Mouse (Mus musculus) cortical plate, adult 2 months (tissue): ENCODE measurements around the gene Abhd12. TPM values are rescaled to one million over a fixed set of nuclear protein-coding genes. Genes with fewer than 3 reads are reported as not detected.

Source experiments
- H3K27ac ChIP-seq: fragments of 200-500 bp; 2 replicates; pipeline ENCODE4 v1.5.1; 2012; ENCODE audit warnings: low read length, control low read depth, inconsistent platforms; ENCODE audit not compliant: insufficient read depth
- H3K4me1 ChIP-seq: fragments of 200-500 bp; 2 replicates; pipeline ENCODE4 v1.6.1; 2011; ENCODE audit warnings: low read length; ENCODE audit not compliant: control insufficient read depth, insufficient read depth
- H3K4me3 ChIP-seq: fragments of 200-500 bp; 2 replicates; pipeline ENCODE4 v1.5.1; 2011; ENCODE audit warnings: mild to moderate bottlenecking, low read length, control low read depth; ENCODE audit not compliant: insufficient read depth
- CTCF ChIP-seq: fragments of 200-500 bp; IDR thresholded peaks from 2 replicates; pipeline ENCODE4 v1.5.1; 2011; ENCODE audit warnings: mild to moderate bottlenecking, control low read depth, low read length; ENCODE audit not compliant: insufficient read depth; ENCODE audit errors: extremely low read depth
- POLR2A ChIP-seq: fragments of 200-500 bp; IDR thresholded peaks from 2 replicates; pipeline ENCODE4 v1.6.1; 2011; ENCODE audit warnings: mild to moderate bottlenecking, low read length, control low read depth; ENCODE audit not compliant: insufficient read depth; ENCODE audit errors: extremely low read depth
- polyA plus RNA-seq: library from polyadenylated mRNA; depleted of rRNA; stranded (reverse); fragments of >200 nt; gene quantifications from 2 replicates; pipeline ENCODE4 v1.2.3, GENCODE M21; 2012

Gene Abhd12
- polyA plus RNA-seq, 1 experiment: 361 TPM

- H3K4me3 ChIP-seq: no peak overlapping the region
- no peaks in the 10 kb centered on the region for H3K4me1 ChIP-seq
- no peak for TF ChIP-seq POLR2A
- no peak for TF ChIP-seq CTCF
- H3K27ac ChIP-seq: no peak overlapping the region
Observed at GRCm38 (mm10) chr2:150887370-150887769, 17.2 kb downstream of the Abhd12 start.

- Histone ChIP-seq H3K4me1 (no peaks in the 10 kb centered on the region), H3K4me3 (no peak overlapping the region), H3K27ac (no peak overlapping the region)
- no peak for TF ChIP-seq POLR2A
- TF ChIP-seq CTCF: no peak
Observed at GRCm38 (mm10) chr2:150886315-150886714, 18.2 kb downstream of the Abhd12 start.

DNA sequence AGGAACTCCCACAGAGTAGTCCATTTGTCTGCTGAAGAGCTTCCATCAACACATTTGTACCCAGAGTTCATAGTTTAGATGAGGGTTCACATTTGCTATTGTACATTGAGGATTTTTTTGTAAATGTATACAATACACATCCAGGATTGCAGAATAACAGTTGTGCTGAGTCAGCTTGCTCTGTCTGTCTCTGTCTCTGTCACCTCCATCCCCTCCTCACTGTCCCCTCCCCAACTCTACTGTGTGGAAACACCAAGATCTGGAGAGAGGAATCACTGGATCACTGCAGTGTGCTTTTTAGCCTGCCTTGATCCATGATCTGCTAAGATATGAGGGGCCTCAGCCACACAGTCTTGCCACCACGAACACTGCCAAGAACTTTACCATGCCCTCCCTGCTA, 18.7 kb downstream of the Abhd12 start:
- no peak overlapping the region for H3K4me3 ChIP-seq
- H3K4me1 ChIP-seq: no peaks in the 10 kb centered on the region
- H3K27ac ChIP-seq: no peak overlapping the region
- no peak for TF ChIP-seq CTCF
- TF ChIP-seq POLR2A: no peak

DNA sequence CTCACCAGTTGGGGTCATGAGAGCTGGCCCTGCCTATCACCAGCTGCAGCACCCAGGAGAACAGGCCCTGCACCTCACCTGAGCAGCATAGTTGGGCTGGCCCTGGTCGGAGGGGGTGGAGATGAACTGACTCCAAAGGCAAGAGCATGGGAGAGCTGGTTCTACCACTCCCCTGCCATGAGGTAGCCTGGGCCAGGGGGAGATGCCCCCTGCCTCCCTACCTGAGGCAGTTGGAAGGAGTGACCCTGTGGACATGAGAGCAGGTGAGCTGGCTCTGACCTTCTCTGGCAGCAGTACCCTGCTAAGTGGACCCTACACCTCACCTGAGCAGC, 19.8 kb downstream of the Abhd12 start:
- Histone ChIP-seq H3K4me1 (no peaks in the 10 kb centered on the region), H3K27ac (no peak overlapping the region), H3K4me3 (no peak overlapping the region)
- TF ChIP-seq POLR2A (no peak), CTCF (no peak)

DNA sequence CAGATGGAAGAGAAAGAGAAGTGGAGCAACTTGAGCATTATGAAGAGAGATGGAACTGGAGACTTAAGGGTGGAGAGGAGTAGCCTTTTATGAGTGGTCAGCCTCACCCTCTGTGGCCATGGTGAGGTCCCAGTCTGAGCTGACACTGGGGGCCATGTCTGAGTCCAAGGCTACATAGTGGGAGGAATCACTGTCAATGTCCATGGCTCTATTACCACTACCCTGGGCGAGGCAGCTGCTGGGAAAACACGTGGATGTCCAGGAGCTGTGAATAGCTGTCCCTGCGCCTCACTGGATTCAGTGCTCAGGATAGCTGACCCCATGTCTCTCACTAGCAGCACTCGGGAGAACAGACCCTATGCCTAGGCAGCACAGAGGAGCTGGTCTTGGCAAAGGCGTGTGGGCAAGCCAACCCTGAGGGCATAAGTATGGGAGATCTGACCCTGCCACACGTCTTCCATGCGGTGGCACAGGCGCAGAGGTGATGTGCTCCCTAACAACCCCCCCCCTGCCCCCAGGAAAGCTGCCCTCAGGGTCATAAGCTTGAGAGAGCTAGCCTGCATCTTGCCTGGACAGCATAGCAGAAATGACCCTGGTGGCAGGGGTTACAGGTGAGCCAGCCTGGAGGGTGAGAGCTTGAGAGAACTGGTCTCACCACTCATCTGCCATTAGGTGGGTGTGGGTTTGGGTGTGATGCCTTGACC, 20.3 kb downstream of the Abhd12 start:
- Histone ChIP-seq H3K4me3 (no peak overlapping the region), H3K27ac (no peak overlapping the region), H3K4me1 (no peaks in the 10 kb centered on the region)
- TF ChIP-seq POLR2A (no peak), CTCF (no peak)

GRCm38 (mm10) chr2:150877561-150877960, 27.0 kb downstream of the Abhd12 start:
- Histone ChIP-seq H3K4me3 (no peak overlapping the region), H3K27ac (no peak overlapping the region), H3K4me1 (peaks cover 11% of the 10 kb centered on the region)
- TF ChIP-seq CTCF (no peak), POLR2A (no peak)

DNA sequence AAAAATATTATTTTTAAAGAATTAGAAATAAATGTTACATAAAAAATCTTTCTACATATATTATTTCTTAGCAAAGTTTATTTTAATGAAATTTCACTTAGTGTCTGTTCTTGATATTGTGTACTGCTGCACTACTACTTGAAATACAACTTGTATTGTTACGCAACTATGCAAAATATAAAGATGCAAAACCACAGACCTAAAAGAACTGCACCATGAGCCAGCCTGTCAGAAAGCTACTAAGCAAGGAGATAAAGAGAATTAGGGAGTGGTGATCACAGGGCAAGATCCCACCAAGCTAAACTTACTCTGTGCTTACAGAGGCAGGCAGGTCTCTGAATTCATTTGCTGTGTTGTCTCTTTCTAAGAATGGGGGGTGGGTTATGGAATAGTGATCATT, 29.3 kb downstream of the Abhd12 start:
- Histone ChIP-seq H3K4me1 (peaks cover 13% of the 10 kb centered on the region), H3K27ac (no peak overlapping the region), H3K4me3 (no peak overlapping the region)
- no peak for TF ChIP-seq CTCF
- TF ChIP-seq POLR2A: no peak

GRCm38 (mm10) chr2:150874508-150874907, 30.0 kb downstream of the Abhd12 start:
- H3K4me3 ChIP-seq: no peak overlapping the region
- TF ChIP-seq CTCF (no peak), POLR2A (no peak)
- H3K4me1 ChIP-seq: peaks cover 19% of the 10 kb centered on the region
- H3K27ac ChIP-seq: no peak overlapping the region

DNA sequence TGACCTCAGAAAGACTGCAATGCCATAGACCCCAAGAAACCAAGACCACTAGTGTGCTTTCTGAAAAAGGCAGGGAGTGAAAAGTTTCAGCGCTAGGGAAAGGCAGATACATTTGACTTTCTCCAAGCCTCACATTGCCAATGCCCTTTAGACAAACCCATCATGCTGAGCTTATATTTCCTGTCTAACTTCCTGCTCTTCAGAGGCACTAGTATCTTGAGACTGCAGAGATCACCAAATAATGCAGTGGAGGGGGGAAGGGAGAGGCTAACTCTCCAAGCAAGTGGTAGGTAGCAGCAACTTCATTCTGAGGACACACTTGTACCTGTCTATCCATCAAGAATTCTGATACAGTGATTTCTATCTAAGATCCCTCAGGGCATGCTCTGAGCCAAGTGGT, 35.1 kb downstream of the Abhd12 start:
- Histone ChIP-seq H3K4me1 (peaks cover 14% of the 10 kb centered on the region), H3K4me3 (no peak overlapping the region), H3K27ac (no peak overlapping the region)
- no peak for TF ChIP-seq POLR2A

DNA sequence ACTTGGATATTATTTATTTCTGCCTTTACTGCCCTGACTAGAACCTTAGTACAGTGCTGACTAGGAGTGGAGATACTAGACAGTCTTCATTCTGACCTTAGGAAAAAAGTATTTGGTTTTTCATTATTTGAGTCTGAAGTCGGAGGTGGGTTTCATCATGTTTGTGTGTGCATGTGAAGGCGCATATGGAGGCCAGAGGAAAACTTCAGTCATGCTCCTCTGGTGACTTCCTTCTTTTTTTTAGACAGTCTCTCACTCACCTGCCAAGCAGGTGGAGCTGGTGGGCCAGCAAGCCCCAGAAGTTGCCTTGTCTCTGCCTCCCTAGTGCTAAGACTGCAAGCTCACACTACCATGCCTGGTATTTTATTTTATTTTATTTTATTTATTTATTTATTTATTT, 37.5 kb downstream of the Abhd12 start:
- H3K27ac ChIP-seq: no peak overlapping the region
- no peak overlapping the region for H3K4me3 ChIP-seq
- TF ChIP-seq POLR2A (no peak), CTCF (no peak)
- peaks cover 8% of the 10 kb centered on the region for H3K4me1 ChIP-seq
